Mouse (Mus musculus) neural tube, embryonic 13.5 days (tissue): ENCODE results near the gene Vmn1r119. TPM values are rescaled to one million over a fixed set of nuclear protein-coding genes. Genes with fewer than 3 reads are reported as not detected.
"Not testable (repeated sequence)": the region's sequence is repeated elsewhere in the genome, so short reads cannot be mapped to it uniquely, and the experiment has no call there.

Source experiments
- ATAC-seq: fragments of 200-750 bp; cut with Nextera tagmentation; 2 replicates; pipeline ENCODE4 v1.8.0; 2017; ENCODE audit warnings: low read depth, mild to moderate bottlenecking, moderate TSS enrichment, moderate library complexity
- H3K27ac ChIP-seq: fragments of 300-500 bp; sonication (generic); replicated peaks from 2 replicates; pipeline ENCODE4 v1.5.1; 2015; ENCODE audit warnings: moderate library complexity, mild to moderate bottlenecking, inconsistent platforms
- H3K27me3 ChIP-seq: fragments of 300-500 bp; sonication (generic); 2 replicates; pipeline ENCODE4 v1.6.1; 2015; ENCODE audit warnings: mild to moderate bottlenecking, inconsistent platforms
- H3K36me3 ChIP-seq: fragments of 300-500 bp; sonication (generic); 2 replicates; pipeline ENCODE4 v1.6.1; 2015; ENCODE audit warnings: mild to moderate bottlenecking, inconsistent platforms
- H3K4me1 ChIP-seq: fragments of 300-500 bp; sonication (generic); replicated peaks from 2 replicates; pipeline ENCODE4 v1.6.1; 2015; ENCODE audit warnings: inconsistent platforms
- H3K4me2 ChIP-seq: fragments of 300-500 bp; sonication (generic); 2 replicates; pipeline ENCODE4 v1.6.1; 2015; ENCODE audit warnings: inconsistent platforms, mild to moderate bottlenecking, moderate library complexity
- H3K4me3 ChIP-seq: fragments of 300-500 bp; sonication (generic); 2 replicates; pipeline ENCODE4 v1.5.1; 2015; ENCODE audit warnings: mild to moderate bottlenecking, inconsistent platforms
- H3K9ac ChIP-seq: fragments of 300-500 bp; sonication (generic); 2 replicates; pipeline ENCODE4 v1.6.1; 2015; ENCODE audit warnings: moderate library complexity, mild to moderate bottlenecking, inconsistent platforms
- H3K9me3 ChIP-seq: fragments of 300-500 bp; sonication (generic); 2 replicates; pipeline ENCODE4 v1.6.1; 2016; ENCODE audit warnings: inconsistent platforms
- WGBS: fragments of 180-500 bp; shearing (Covaris S2); methylation state at CpG from one replicate; pipeline ENCODE4 v1.1.7; 2015; 5-methylcytosine and 5-hydroxymethylcytosine counted together
- polyA plus RNA-seq: library from polyadenylated mRNA; unstranded; fragments of >200 nt; fragmentation: Nextera tagmentation; extraction: Ambion mirVana; gene quantifications from 2 replicates; pipeline ENCODE4 v1.2.1, GENCODE M21; 2015

Gene Vmn1r119
- polyA plus RNA-seq, result not detected in 2 replicates

- H3K4me3 ChIP-seq, H3K27ac ChIP-seq, ATAC-seq, H3K27me3 ChIP-seq, H3K9ac ChIP-seq, H3K4me2 ChIP-seq, H3K9me3 ChIP-seq, H3K36me3 ChIP-seq, H3K4me1 ChIP-seq: not testable (repeated sequence)
- no CpG with 5 or more reads among the region's 2 CpGs for WGBS
Measured at GRCm38 (mm10) chr7:21012355-21012754, at the start of gene Vmn1r119. Gene Vmn1r119 (minus strand): TSS chr7:21012455.

GRCm38 (mm10) chr7:21053684-21054083 is 41.4 kb upstream of the Vmn1r119 start, which contains the start of gene Vmn1r120:
Gene Vmn1r120 (minus strand): TSS chr7:21053784.
- not testable (repeated sequence) for ATAC-seq, H3K9ac ChIP-seq, H3K27me3 ChIP-seq, H3K36me3 ChIP-seq, H3K4me1 ChIP-seq, H3K4me2 ChIP-seq, H3K9me3 ChIP-seq, H3K4me3 ChIP-seq, H3K27ac ChIP-seq
- 82% methylated on average over 1 of the region's 1 CpGs for WGBS

Other genes with a start within 250 kb of the Vmn1r119 start
- not detected in 2 replicates for gene Vmn1r112, start 241.3 kb downstream of the Vmn1r119 start, polyA plus RNA-seq
- not detected in 2 replicates for gene Vmn1r113, start 225.2 kb downstream of the Vmn1r119 start, polyA plus RNA-seq
- gene Vmn1r114, start 200.3 kb downstream of the Vmn1r119 start, polyA plus RNA-seq, result not detected in 2 replicates
- gene Vmn1r115, start 167.5 kb downstream of the Vmn1r119 start, polyA plus RNA-seq, result not detected in 2 replicates
- not detected in 2 replicates for gene Vmn1r116, start 140.2 kb downstream of the Vmn1r119 start, polyA plus RNA-seq
- not detected in 2 replicates for gene Vmn1r117, start 128.3 kb downstream of the Vmn1r119 start, polyA plus RNA-seq
- gene Vmn1r118, start 100.1 kb downstream of the Vmn1r119 start, polyA plus RNA-seq, result not detected in 2 replicates
- gene Vmn1r120, start 41.3 kb upstream of the Vmn1r119 start, polyA plus RNA-seq, result not detected in 2 replicates
- gene Vmn1r121, start 86.1 kb upstream of the Vmn1r119 start, polyA plus RNA-seq, result not detected in 2 replicates
- not detected in 2 replicates for gene Vmn1r122, start 121.7 kb upstream of the Vmn1r119 start, polyA plus RNA-seq
- gene Vmn1r123, start 149.7 kb upstream of the Vmn1r119 start, polyA plus RNA-seq, result not detected in 2 replicates
- gene Gm5157, start 178.0 kb upstream of the Vmn1r119 start, polyA plus RNA-seq, result not detected in 2 replicates
- gene Vmn1r124, start 248.2 kb upstream of the Vmn1r119 start, polyA plus RNA-seq, result not detected in 2 replicates